Mouse (Mus musculus) cerebellum, postnatal 25 days (tissue): ENCODE measurements around the gene Ttll9.
A peak's percentile ranks its signal among the peaks of the same experiment; 100 is the strongest.

ENCODE experiments used
- DNase-seq, 2 experiments: peaks; one replicate each; pipeline ENCODE4 v3.0.0; 2021; ENCODE audit warnings: mixed read lengths in 2 of 2

Ttll9 gene

GRCm38 (mm10) chr2:152942898-152943515 lies 19.3 kb upstream of the Ttll9 start:
- DNase-seq, result peak; percentile 33 to 45

- no peak for DNase-seq
Measured at GRCm38 (mm10) chr2:152943568-152943967, 18.7 kb upstream of the Ttll9 start.

- DNase-seq, result peak in 1 of 2 experiments; percentile 41
Measured at GRCm38 (mm10) chr2:152944013-152944412, 18.3 kb upstream of the Ttll9 start.

GRCm38 (mm10) chr2:152947098-152947497 lies 15.2 kb upstream of the Ttll9 start:
- DNase-seq, result peak; percentile 38 to 53

- DNase-seq, result peak in 1 of 2 experiments; percentile 46
Measured at GRCm38 (mm10) chr2:152948438-152949020, 13.8 kb upstream of the Ttll9 start.

GRCm38 (mm10) chr2:152950358-152951064 lies 11.8 kb upstream of the Ttll9 start:
- no peak for DNase-seq

- peak; percentile 71 to 78 for DNase-seq
Measured at GRCm38 (mm10) chr2:152951065-152951849, 11.0 kb upstream of the Ttll9 start, which contains the start of gene Dusp15. Gene Dusp15 (minus strand): TSS chr2:152951698.

- DNase-seq, result peak in 1 of 2 experiments; percentile 24
Measured at GRCm38 (mm10) chr2:152951850-152952720, 10.2 kb upstream of the Ttll9 start.

- no peak for DNase-seq
Measured at GRCm38 (mm10) chr2:152958116-152958515, 4.2 kb upstream of the Ttll9 start.

- DNase-seq, result no peak
Measured at GRCm38 (mm10) chr2:152965555-152965954, 3.3 kb downstream of the Ttll9 start.

GRCm38 (mm10) chr2:152976991-152977390 lies 14.7 kb downstream of the Ttll9 start:
- no peak for DNase-seq

GRCm38 (mm10) chr2:152985582-152985981 lies 23.3 kb downstream of the Ttll9 start:
- DNase-seq, result no peak

- DNase-seq, result no peak
Measured at GRCm38 (mm10) chr2:152991529-152991928, 29.2 kb downstream of the Ttll9 start.

GRCm38 (mm10) chr2:152997046-152997445 lies 34.8 kb downstream of the Ttll9 start:
- no peak for DNase-seq

- DNase-seq, result no peak
Measured at GRCm38 (mm10) chr2:153002492-153003248, 40.4 kb downstream of the Ttll9 start.

- no peak for DNase-seq
Measured at GRCm38 (mm10) chr2:153003681-153004338, 41.5 kb downstream of the Ttll9 start.

GRCm38 (mm10) chr2:153005981-153006380 lies 43.7 kb downstream of the Ttll9 start:
- DNase-seq, result no peak

GRCm38 (mm10) chr2:153009192-153009973 lies 47.1 kb downstream of the Ttll9 start:
- DNase-seq, result peak; percentile 82 to 84

GRCm38 (mm10) chr2:153013724-153014515 lies 51.6 kb downstream of the Ttll9 start:
- DNase-seq, result peak; percentile 32 to 42
